Mouse (Mus musculus) kidney, adult 2 months (tissue): Measurements from ENCODE around the gene Nfat5.

Experiments
- CTCF ChIP-seq: fragments of 200-500 bp; conservative IDR thresholded peaks from 2 replicates; pipeline ENCODE4 v1.5.1; 2011; ENCODE audit warnings: low read depth, mild to moderate bottlenecking, control low read depth, low read length, moderate library complexity, mixed read lengths; ENCODE audit not compliant: insufficient read depth, insufficient read length
- POLR2A ChIP-seq: fragments of 200-500 bp; IDR thresholded peaks from one replicate; pipeline ENCODE4 v1.6.1; 2011; ENCODE audit warnings: low read depth, low read length, control low read depth

- peak; percentile 64 for TF ChIP-seq CTCF
- no peak for TF ChIP-seq POLR2A
These were observed 118.1 kb downstream of the Nfat5 start for GRCm38 (mm10) chr8:107411391-107411790.
